1 mouse cellular context compared by ENCODE assay signal in genomic region chr7:35555224-35556204, GRCm38 (mm10).
A peak's percentile ranks its signal among the peaks of the same experiment; 100 is the strongest.
TF ChIP-seq lines count a peak whose summit lies in the region.

No protein-coding gene starts in this region.

TF ChIP-seq in myocyte, 11 proteins besides CTCF, POLR2A, EP300 and RAD21 (continued from another document):
- no peak for TF ChIP-seq E2F4 (IDR thresholded peaks at IDR 0.05; ENCODE audit: insufficient read depth)
- TF ChIP-seq POLR2AphosphoS2 (IDR thresholded peaks at IDR 0.05; ENCODE audit: insufficient read length, low read depth): peak; percentile 42
